Mouse (Mus musculus): Measurements from ENCODE around the gene Fam19a4. TPM values are rescaled to one million over a fixed set of nuclear protein-coding genes. Genes with fewer than 3 reads are reported as not detected.
"Not testable (repeated sequence)": the region's sequence is repeated elsewhere in the genome, so short reads cannot be mapped to it uniquely, and the experiment has no call there.

The Fam19a4 gene
- polyA plus RNA-seq, 1 experiment from 2014 or later, result 2.1 TPM

DNA sequence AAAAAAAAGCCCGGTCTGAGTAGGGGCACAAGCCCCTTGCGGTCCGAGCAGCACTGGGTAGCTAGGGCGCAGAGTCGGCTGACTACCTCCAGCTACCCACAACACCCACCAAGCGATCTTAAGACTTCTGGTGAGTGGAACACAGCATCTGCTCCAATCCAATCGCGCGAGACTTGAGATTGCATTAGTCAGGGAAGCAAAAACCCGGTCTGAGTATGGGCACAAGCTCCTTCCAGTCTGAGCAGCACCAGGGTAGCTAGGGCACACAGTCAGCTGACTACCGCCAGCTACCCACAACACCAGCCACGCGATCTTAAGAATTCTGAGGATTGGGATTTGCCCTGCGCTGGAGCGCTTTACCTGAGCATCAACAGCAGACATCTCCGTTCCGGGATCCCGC lies 183.1 kb downstream of the Fam19a4 start:
- not testable (repeated sequence) for H3K9ac ChIP-seq; H3K4me3 ChIP-seq; H3K9me3 ChIP-seq; ATAC-seq (ENCODE audit: low FRiP score); H3K27ac ChIP-seq; H3K36me3 ChIP-seq; H3K4me2 ChIP-seq; H3K27me3 ChIP-seq; H3K4me1 ChIP-seq (replicated peaks)
- WGBS, result 92% methylated on average over 17 of the region's 18 CpGs

DNA sequence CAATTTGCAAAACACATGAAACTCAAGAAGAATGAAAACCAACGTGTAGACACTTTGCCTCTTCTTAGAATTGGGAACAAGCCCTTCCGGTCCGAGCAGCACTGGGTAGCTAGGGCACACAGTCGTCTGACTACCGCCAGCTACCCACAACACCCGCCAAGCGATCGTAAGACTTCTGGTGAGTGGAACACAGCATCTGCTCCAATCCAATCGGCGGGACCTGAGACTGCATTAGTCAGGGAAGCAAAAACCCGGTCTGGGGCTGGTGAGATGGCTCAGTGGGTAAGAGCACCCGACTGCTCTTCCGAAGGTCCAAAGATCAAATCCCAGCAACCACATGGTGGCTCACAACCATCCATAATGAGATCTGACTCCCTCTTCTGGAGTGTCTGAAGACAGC lies 183.6 kb downstream of the Fam19a4 start:
- not testable (repeated sequence) for H3K36me3 ChIP-seq; H3K4me3 ChIP-seq; H3K27ac ChIP-seq; H3K9me3 ChIP-seq; ATAC-seq (ENCODE audit: low FRiP score); H3K4me1 ChIP-seq (replicated peaks); H3K4me2 ChIP-seq; H3K9ac ChIP-seq; H3K27me3 ChIP-seq
- WGBS, result 95% methylated on average over 13 of the region's 13 CpGs

- Histone ChIP-seq H3K4me1 (replicated peaks) (no peaks in the 10 kb centered on the region), H3K9ac (no peak overlapping the region), H3K36me3 (no peaks in the 10 kb centered on the region), H3K27me3 (no peaks in the 10 kb centered on the region), H3K4me2 (no peak overlapping the region), H3K4me3 (no peak overlapping the region), H3K9me3 (no peaks in the 10 kb centered on the region), H3K27ac (no peak overlapping the region)
- 69% methylated on average over 7 of the region's 7 CpGs for WGBS
- no peak for ATAC-seq (ENCODE audit: low FRiP score)
Measured at GRCm38 (mm10) chr6:96853065-96853464, 207.1 kb downstream of the Fam19a4 start.

GRCm38 (mm10) chr6:96843944-96844343 lies 216.3 kb downstream of the Fam19a4 start:
- no peaks in the 10 kb centered on the region for H3K4me1 ChIP-seq (replicated peaks)

GRCm38 (mm10) chr6:96840634-96841033 lies 219.6 kb downstream of the Fam19a4 start:
- 83% methylated on average over 3 of the region's 3 CpGs for WGBS
- no peak overlapping the region for H3K27ac ChIP-seq
- no peaks in the 10 kb centered on the region for H3K27me3 ChIP-seq

More at GRCm38 (mm10) chr6:96843944-96844343, 216.3 kb downstream of the Fam19a4 start:
- Histone ChIP-seq H3K9ac (no peak overlapping the region), H3K27me3 (no peaks in the 10 kb centered on the region), H3K9me3 (no peaks in the 10 kb centered on the region), H3K36me3 (no peaks in the 10 kb centered on the region), H3K27ac (no peak overlapping the region), H3K4me3 (no peak overlapping the region), H3K4me2 (no peak overlapping the region)
- no peak for ATAC-seq (ENCODE audit: low FRiP score)
- WGBS, result 38% methylated on average over 1 of the region's 1 CpGs

GRCm38 (mm10) chr6:96826626-96827025 lies 233.6 kb downstream of the Fam19a4 start:
- no peaks in the 10 kb centered on the region for H3K9me3 ChIP-seq
- no peaks in the 10 kb centered on the region for H3K27me3 ChIP-seq
- WGBS, result 20% methylated on average over 3 of the region's 3 CpGs
- no peak overlapping the region for H3K4me3 ChIP-seq
- H3K4me2 ChIP-seq, result no peak overlapping the region
- H3K9ac ChIP-seq, result no peak overlapping the region
- no peaks in the 10 kb centered on the region for H3K36me3 ChIP-seq
- no peak overlapping the region for H3K27ac ChIP-seq
- 0 out of 2 replicates have a peak, but pooled peaks cover 4% of the 10 kb centered on the region for H3K4me1 ChIP-seq (replicated peaks)
- ATAC-seq (ENCODE audit: low FRiP score), result no peak

More at GRCm38 (mm10) chr6:96840634-96841033, 219.6 kb downstream of the Fam19a4 start:
- H3K4me3 ChIP-seq, result no peak overlapping the region
- no peak for ATAC-seq (ENCODE audit: low FRiP score)
- no peaks in the 10 kb centered on the region for H3K9me3 ChIP-seq
- no peak overlapping the region for H3K4me2 ChIP-seq
- no peak overlapping the region for H3K9ac ChIP-seq
- H3K4me1 ChIP-seq (replicated peaks), result no peaks in the 10 kb centered on the region
- H3K36me3 ChIP-seq, result no peaks in the 10 kb centered on the region

DNA sequence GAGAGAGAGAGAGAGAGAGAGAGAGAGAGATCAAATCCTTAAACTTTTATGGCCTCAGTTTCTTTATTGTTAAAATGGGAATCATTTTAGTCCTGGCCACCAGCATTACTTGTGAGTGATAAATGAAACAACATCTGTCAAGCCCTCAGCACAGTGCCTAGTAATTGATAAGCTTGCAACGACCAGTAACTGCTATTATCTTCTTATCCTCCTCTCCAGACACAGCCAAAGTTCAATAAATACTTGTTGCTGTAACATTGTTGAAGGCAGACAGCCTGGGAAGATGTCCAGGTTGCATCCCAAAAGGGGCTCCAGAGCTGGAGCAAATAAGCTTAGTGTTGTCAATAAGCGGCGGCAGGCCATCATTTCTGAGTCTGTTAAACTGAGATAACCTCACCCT lies 257.2 kb downstream of the Fam19a4 start:
- no peak for ATAC-seq (ENCODE audit: low FRiP score)
- H3K4me2 ChIP-seq, result no peak overlapping the region
- H3K9ac ChIP-seq, result no peak overlapping the region
- no peaks in the 10 kb centered on the region for H3K36me3 ChIP-seq
- no peak overlapping the region for H3K4me3 ChIP-seq
- no peaks in the 10 kb centered on the region for H3K4me1 ChIP-seq (replicated peaks)
- no peak overlapping the region for H3K27ac ChIP-seq
- 81% methylated on average over 3 of the region's 3 CpGs for WGBS
- no peaks in the 10 kb centered on the region for H3K9me3 ChIP-seq
- no peaks in the 10 kb centered on the region for H3K27me3 ChIP-seq

- ATAC-seq (ENCODE audit: low FRiP score), result no peak
- no peak overlapping the region for H3K9ac ChIP-seq
- no peak overlapping the region for H3K4me2 ChIP-seq
- no peaks in the 10 kb centered on the region for H3K4me1 ChIP-seq (replicated peaks)
- H3K4me3 ChIP-seq, result no peak overlapping the region
- WGBS, result 77% methylated on average over 1 of the region's 1 CpGs
- no peaks in the 10 kb centered on the region for H3K27me3 ChIP-seq
- H3K36me3 ChIP-seq, result no peaks in the 10 kb centered on the region
- no peak overlapping the region for H3K27ac ChIP-seq
- H3K9me3 ChIP-seq, result no peaks in the 10 kb centered on the region
Measured at GRCm38 (mm10) chr6:96798746-96799145, 261.5 kb downstream of the Fam19a4 start.

DNA sequence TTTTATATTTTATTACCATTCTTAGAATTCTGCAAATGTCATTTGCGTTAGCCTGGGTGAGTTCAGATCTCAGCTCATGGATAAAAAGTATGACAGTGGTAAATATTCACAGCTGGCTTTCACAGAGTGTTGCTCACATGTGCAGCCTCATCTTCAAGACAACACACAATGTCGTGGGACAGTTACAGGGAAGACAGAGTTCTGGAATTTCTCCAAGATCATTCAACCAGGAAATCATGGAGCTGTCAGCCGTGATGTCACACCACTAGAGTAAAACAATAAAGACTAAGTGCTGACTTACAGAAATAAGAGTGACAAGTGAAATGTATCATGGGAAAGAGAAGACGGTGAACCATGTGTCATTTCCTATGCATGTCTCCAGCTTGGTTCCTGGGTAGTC lies 262.8 kb downstream of the Fam19a4 start:
- Histone ChIP-seq H3K9ac (no peak overlapping the region), H3K4me3 (no peak overlapping the region), H3K36me3 (no peaks in the 10 kb centered on the region), H3K27me3 (no peaks in the 10 kb centered on the region), H3K27ac (no peak overlapping the region), H3K4me1 (replicated peaks) (no peaks in the 10 kb centered on the region), H3K4me2 (no peak overlapping the region), H3K9me3 (no peaks in the 10 kb centered on the region)
- WGBS, result 78% methylated on average over 4 of the region's 4 CpGs
- no peak for ATAC-seq (ENCODE audit: low FRiP score)

Other genes starting within 250 kb of the Fam19a4 start
- gene Eogt, start 88.8 kb upstream of the Fam19a4 start, polyA plus RNA-seq (2015; fragmentation: Nextera tagmentation; extraction: Ambion mirVana), result 9.3 and 9.7 TPM in 2 replicates
- gene Tmf1, start 118.7 kb upstream of the Fam19a4 start, polyA plus RNA-seq (2015; fragmentation: Nextera tagmentation; extraction: Ambion mirVana), result 43.9 and 44.5 TPM in 2 replicates
- gene Uba3, start 145.2 kb upstream of the Fam19a4 start, polyA plus RNA-seq (2015; fragmentation: Nextera tagmentation; extraction: Ambion mirVana), result 91.5 and 93.0 TPM in 2 replicates
- gene Arl6ip5, start 150.3 kb upstream of the Fam19a4 start, polyA plus RNA-seq (2015; fragmentation: Nextera tagmentation; extraction: Ambion mirVana), result 120 and 122 TPM in 2 replicates
- 0.08 and 0.17 TPM in 2 replicates for gene Lmod3, start 192.3 kb upstream of the Fam19a4 start, polyA plus RNA-seq (2015; fragmentation: Nextera tagmentation; extraction: Ambion mirVana)

All from hindbrain, embryonic 13.5 days (tissue).